Mouse (Mus musculus) forebrain, postnatal 0 days (tissue): ENCODE results near the gene Mier3. TPM values are rescaled to one million over a fixed set of nuclear protein-coding genes. Genes with fewer than 3 reads are reported as not detected.

ENCODE experiments used
- ATAC-seq: fragments of 200-750 bp; cut with Nextera tagmentation; 2 replicates; pipeline ENCODE4 v1.8.0; 2017; ENCODE audit warnings: mild to moderate bottlenecking, moderate library complexity
- DNase-seq: peaks from one replicate; pipeline ENCODE4 v3.0.0-alpha.2; 2015
- H3K27ac ChIP-seq: fragments of 300-500 bp; sonication (generic); 2 replicates; pipeline ENCODE4 v1.5.1; 2014; ENCODE audit warnings: low read depth, mild to moderate bottlenecking, antibody characterized with exemption, low read length, moderate library complexity, mixed read lengths
- H3K27me3 ChIP-seq: fragments of 300-500 bp; sonication (generic); 2 replicates; pipeline ENCODE4 v1.6.1; 2014; ENCODE audit warnings: mild to moderate bottlenecking, low read length, mixed read lengths; ENCODE audit not compliant: insufficient read depth
- H3K36me3 ChIP-seq: fragments of 300-500 bp; sonication (generic); 2 replicates; pipeline ENCODE4 v1.6.1; 2014; ENCODE audit warnings: mild to moderate bottlenecking, moderate library complexity; ENCODE audit not compliant: insufficient read depth
- H3K4me1 ChIP-seq: fragments of 300-500 bp; sonication (generic); 2 replicates; pipeline ENCODE4 v1.6.1; 2014; ENCODE audit warnings: antibody characterized with exemption; ENCODE audit not compliant: insufficient read depth
- H3K4me2 ChIP-seq: fragments of 300-500 bp; sonication (generic); 2 replicates; pipeline ENCODE4 v1.6.1; 2014; ENCODE audit warnings: low read depth, mild to moderate bottlenecking, moderate library complexity
- H3K4me3 ChIP-seq: fragments of 300-500 bp; sonication (generic); 2 replicates; pipeline ENCODE4 v1.5.1; 2014; ENCODE audit warnings: low read depth, low read length, mixed read lengths
- H3K9ac ChIP-seq: fragments of 300-500 bp; sonication (generic); 2 replicates; pipeline ENCODE4 v1.6.1; 2014; ENCODE audit warnings: mild to moderate bottlenecking
- H3K9me3 ChIP-seq: fragments of 300-500 bp; sonication (generic); 2 replicates; pipeline ENCODE4 v1.6.1; 2016; ENCODE audit warnings: low read length
- CTCF ChIP-seq: sonication (generic); IDR thresholded peaks from 2 replicates; pipeline ENCODE4 v1.5.1; 2016; ENCODE audit warnings: antibody characterized with exemption, control low read depth, low read depth
- WGBS: fragments of 180-500 bp; shearing (Covaris S2); extraction: QIAGEN DNeasy Blood & Tissue Kit; methylation state at CpG from one replicate; pipeline ENCODE4 v1.1.7; 2014; 5-methylcytosine and 5-hydroxymethylcytosine counted together
- polyA plus RNA-seq: library from polyadenylated mRNA; unstranded; fragments of >200 nt; fragmentation: Nextera tagmentation; extraction: Ambion mirVana; gene quantifications from 2 replicates; pipeline ENCODE4 v1.2.1, GENCODE M21; 2015
- total RNA-seq: library from RNA; depleted of rRNA; stranded (reverse); fragments of >200 nt; gene quantifications from 2 replicates; pipeline ENCODE4 v1.2.3, GENCODE M21; 2014

The Mier3 gene
- total and polyA plus RNA-seq, 2 experiments from 2014 or later = 15.0 to 41.3 TPM

DNA sequence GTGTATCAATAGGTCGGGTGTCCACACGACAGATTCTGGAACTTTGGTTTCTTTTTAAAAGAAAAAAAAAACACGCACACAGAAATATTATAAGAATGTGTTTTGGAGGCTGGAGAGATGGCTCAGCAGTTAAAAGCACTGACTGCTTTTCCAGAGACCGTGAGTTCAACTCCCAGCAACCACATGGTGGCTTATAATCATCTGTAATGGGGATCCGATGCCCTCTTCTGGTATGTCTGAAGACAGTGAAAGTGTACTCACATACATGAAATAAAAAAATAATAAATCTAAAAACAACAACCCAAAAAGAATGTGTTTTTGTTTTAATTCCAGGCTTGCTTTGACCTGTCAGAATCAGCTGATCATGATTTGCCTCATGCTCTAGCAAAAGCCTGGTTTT, 46.1 kb downstream of the Mier3 start:
- peak; percentile 49 for TF ChIP-seq CTCF
- Histone ChIP-seq H3K4me1 (no peaks in the 10 kb centered on the region; the same call in 1 of the 2 replicates), H3K4me2 (no peak overlapping the region), H3K4me3 (no peak overlapping the region), H3K9ac (no peak overlapping the region), H3K9me3 (no peaks in the 10 kb centered on the region), H3K27ac (no peak overlapping the region), H3K27me3 (no peaks in the 10 kb centered on the region), H3K36me3 (no peaks in the 10 kb centered on the region)
- no peak for ATAC-seq
- 87% methylated on average over 5 of the region's 5 CpGs for WGBS
- DNase-seq = peak; percentile 17

DNA sequence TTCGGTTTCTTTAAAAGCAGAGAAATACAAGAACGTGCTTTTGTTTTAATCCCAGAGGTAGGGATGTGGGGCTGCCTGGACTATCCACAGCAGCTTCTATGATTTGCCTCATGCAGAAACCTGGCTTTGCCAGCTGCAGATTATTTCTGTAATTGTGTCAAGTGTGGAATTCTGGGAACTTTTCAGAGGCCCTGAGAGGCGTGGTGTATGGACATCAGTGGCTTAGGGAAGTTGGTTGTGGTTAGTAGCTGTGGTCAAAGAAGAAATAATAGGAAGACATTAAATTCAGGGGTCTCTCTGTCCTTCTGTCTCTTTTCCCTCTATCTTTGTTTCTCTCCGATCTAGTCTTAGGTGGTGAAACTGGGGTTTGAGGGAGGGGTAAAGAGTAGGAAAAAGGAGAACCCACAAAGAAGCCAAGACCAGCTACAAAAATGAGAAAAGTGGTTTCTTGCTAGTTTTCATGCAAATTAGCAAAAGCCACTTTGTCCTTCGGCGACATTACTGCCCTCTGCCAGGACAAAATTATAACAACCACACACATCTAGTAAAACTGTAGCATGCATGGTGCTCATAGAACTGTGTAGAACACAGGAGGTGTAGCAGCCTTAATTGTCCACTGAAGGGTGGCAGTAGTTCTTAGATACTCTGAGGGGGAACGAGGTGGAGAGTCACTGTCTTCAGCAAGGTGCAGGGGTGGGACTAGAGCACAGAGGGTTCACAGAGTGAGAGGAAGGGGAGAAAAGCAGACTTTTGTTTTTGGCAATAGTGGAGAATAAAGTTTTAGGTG, 60.6 kb downstream of the Mier3 start:
- DNase-seq = no peak
- no peaks in the 10 kb centered on the region for H3K36me3 ChIP-seq
- H3K4me2 ChIP-seq = no peak overlapping the region
- no peaks in the 10 kb centered on the region for H3K9me3 ChIP-seq
- H3K4me3 ChIP-seq = no peak overlapping the region
- WGBS = 82% methylated on average over 7 of the region's 7 CpGs
- H3K9ac ChIP-seq = no peak overlapping the region
- no peak for ATAC-seq
- no peak for TF ChIP-seq CTCF
- no peaks in the 10 kb centered on the region for H3K4me1 ChIP-seq
- H3K27me3 ChIP-seq = no peaks in the 10 kb centered on the region
- H3K27ac ChIP-seq = no peak overlapping the region

DNA sequence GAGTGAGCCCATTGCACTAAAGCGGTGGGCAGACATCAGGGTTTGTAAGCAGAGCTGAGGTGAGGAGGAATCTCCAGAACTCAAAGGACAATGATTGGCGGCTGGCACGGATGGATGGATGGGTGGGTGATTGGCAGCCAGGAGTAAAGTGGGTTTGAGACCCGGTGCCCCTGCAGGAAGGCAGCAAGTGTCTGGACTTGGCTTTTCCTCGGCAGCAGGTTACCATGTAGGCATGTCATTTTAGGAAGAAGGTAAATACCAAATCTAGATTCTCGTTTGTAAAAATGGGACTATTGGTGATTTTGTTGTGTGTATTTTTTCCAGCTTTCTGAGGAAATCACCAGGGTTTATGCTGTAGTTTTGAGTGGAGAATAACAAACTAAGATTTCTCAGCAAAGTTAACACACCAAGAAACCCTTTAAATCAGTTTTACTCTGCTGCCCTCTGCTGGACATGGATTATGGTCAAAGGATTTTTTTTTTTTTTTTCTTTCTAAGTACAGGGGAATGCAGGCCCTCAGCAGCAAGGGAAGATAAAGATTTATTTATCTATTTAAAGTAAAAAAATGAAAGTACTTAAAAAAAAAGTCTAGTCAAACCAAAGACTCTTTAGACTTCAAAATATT, 61.3 kb downstream of the Mier3 start:
- Histone ChIP-seq H3K36me3 (no peaks in the 10 kb centered on the region), H3K9me3 (no peaks in the 10 kb centered on the region), H3K27me3 (no peaks in the 10 kb centered on the region), H3K9ac (no peak overlapping the region), H3K4me2 (no peak overlapping the region), H3K27ac (no peak overlapping the region), H3K4me1 (no peaks in the 10 kb centered on the region), H3K4me3 (no peak overlapping the region)
- WGBS = 63% methylated on average over 6 of the region's 6 CpGs
- ATAC-seq (peak; percentile 42; the same call in 1 of the 2 replicates), DNase-seq (peak; percentile 85)
- peak; percentile 77 for TF ChIP-seq CTCF

DNA sequence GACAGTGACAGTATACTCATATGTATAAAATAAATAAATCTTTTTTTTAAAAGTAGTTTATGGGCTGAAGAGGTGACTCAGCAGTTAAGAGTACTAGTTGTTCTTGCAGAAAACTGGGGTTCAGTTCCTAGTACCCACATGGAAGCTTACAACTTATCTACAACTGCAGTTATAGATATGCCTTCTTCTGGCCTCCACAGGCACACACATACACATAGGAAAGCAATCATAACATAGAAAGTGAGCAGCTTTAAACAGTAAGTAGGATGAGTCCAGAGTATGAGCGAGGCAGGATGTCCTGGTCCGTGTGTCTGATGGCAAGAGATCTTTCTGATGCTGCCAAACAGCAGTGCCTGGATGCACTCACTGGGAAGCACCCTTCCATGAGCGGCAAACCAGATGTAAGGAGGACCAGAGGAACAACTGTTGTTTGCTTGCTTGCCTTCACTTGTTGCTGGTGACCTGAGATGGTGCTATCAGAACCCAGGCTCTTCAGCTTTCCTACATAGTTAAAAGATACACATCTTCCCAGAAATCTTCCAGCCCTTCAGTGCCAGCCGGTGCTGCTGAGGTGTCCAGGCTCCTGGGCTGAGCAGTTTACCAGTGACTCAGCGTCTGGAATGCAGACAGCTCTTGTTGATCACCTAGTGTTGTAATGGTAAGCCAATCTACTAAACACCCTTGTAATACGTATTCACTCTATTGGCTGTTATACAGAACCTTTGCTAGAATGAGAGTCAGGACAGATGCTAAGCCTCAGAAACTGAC, 63.6 kb downstream of the Mier3 start:
- Histone ChIP-seq H3K9ac (no peak overlapping the region), H3K9me3 (no peaks in the 10 kb centered on the region), H3K4me3 (no peak overlapping the region), H3K27ac (no peak overlapping the region), H3K27me3 (no peaks in the 10 kb centered on the region), H3K4me1 (no peaks in the 10 kb centered on the region), H3K36me3 (peaks cover 9% of the 10 kb centered on the region), H3K4me2 (no peak overlapping the region)
- ATAC-seq (no peak), DNase-seq (no peak)
- no peak for TF ChIP-seq CTCF
- WGBS = 92% methylated on average over 6 of the region's 6 CpGs

DNA sequence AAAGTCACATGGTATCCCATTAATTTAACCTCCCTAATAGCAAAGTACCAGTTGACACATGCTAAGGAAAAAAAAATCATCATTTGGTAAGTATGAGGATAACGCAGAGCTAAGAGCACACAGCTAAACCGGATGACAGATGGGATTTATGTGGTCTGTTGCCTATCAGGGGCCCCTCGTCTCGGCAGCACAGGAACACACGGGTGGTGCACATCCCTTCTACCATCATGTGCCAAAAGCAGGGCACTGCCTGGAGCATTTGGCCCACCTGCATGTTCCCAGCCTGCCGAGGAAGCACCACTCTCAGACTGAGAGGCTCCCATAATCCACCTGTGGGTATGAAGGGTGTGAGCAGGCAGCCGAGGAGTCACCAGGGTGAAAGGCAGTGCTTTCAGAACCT, 64.4 kb downstream of the Mier3 start:
- no peak for TF ChIP-seq CTCF
- Histone ChIP-seq H3K27me3 (no peaks in the 10 kb centered on the region), H3K4me1 (no peaks in the 10 kb centered on the region), H3K27ac (no peak overlapping the region), H3K4me2 (no peak overlapping the region), H3K4me3 (no peak overlapping the region), H3K9ac (no peak overlapping the region), H3K36me3 (peaks cover 9% of the 10 kb centered on the region), H3K9me3 (no peaks in the 10 kb centered on the region)
- WGBS = 76% methylated on average over 7 of the region's 7 CpGs
- ATAC-seq = no peak
- DNase-seq = no peak

DNA sequence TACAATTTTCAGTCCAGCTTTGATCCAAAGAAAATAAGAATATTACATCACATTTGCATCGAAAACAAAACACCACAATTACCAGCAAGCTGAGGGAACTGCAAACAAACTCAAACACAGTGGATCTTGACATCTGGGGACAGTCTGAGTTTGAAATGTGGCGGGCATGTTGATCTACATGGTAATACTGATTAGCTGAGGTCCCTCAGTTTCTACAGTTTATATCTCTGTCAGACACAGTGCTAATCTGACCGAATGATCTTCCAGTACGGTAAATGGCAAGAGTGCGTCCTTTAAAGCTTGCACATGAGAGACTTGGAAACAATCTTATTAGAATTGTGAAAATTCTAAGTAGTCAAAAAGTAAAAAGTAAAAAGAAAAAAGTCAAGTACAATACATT, 66.1 kb downstream of the Mier3 start:
- Histone ChIP-seq H3K9ac (no peak overlapping the region), H3K4me3 (no peak overlapping the region), H3K27ac (no peak overlapping the region), H3K9me3 (no peaks in the 10 kb centered on the region), H3K4me2 (no peak overlapping the region), H3K4me1 (no peaks in the 10 kb centered on the region), H3K27me3 (no peaks in the 10 kb centered on the region), H3K36me3 (peaks cover 18% of the 10 kb centered on the region)
- DNase-seq (no peak), ATAC-seq (no peak)
- 90% methylated on average over 5 of the region's 5 CpGs for WGBS
- TF ChIP-seq CTCF = no peak
